Mouse (Mus musculus) forebrain, embryonic 14.5 days (tissue): ENCODE measurements at regions not wholly inside any gene's neighbourhood (a gene's known extent, or its start where the extent isn't known, plus 50 kb on each side); places are given as distances from the start of the nearest gene placed in this dataset.
A peak's percentile ranks its signal among the peaks of the same experiment; 100 is the strongest.

Experiments used
- ATAC-seq: fragments of 200-750 bp; cut with Nextera tagmentation; 2 replicates; pipeline ENCODE4 v1.8.0; 2017; ENCODE audit warnings: mild to moderate bottlenecking, moderate library complexity
- DNase-seq: peaks from one replicate; pipeline ENCODE4 v3.0.0-alpha.2; 2015; ENCODE audit warnings: low spot score
- H3K27ac ChIP-seq: fragments of 300-500 bp; sonication (generic); 2 replicates; pipeline ENCODE4 v1.5.1; 2014; ENCODE audit warnings: low read depth, mild to moderate bottlenecking, control low read depth, low read length, moderate library complexity
- H3K27me3 ChIP-seq: fragments of 300-500 bp; sonication (generic); replicated peaks from 2 replicates; pipeline ENCODE4 v1.6.1; 2014; ENCODE audit warnings: low read length, control low read depth, mixed read lengths; ENCODE audit not compliant: control insufficient read depth, insufficient read depth
- H3K36me3 ChIP-seq: fragments of 300-500 bp; sonication (generic); 2 replicates; pipeline ENCODE4 v1.6.1; 2014; ENCODE audit warnings: low read length, control low read depth; ENCODE audit not compliant: control insufficient read depth, insufficient read depth
- H3K4me1 ChIP-seq: fragments of 300-500 bp; sonication (generic); 2 replicates; pipeline ENCODE4 v1.6.1; 2014; ENCODE audit warnings: antibody characterized with exemption, low read length, control low read depth; ENCODE audit not compliant: control insufficient read depth, insufficient read depth
- H3K4me2 ChIP-seq: fragments of 300-500 bp; sonication (generic); 2 replicates; pipeline ENCODE4 v1.6.1; 2014; ENCODE audit warnings: mild to moderate bottlenecking, control low read depth, low read length
- H3K4me3 ChIP-seq: fragments of 300-500 bp; sonication (generic); 2 replicates; pipeline ENCODE4 v1.5.1; 2014; ENCODE audit warnings: low read depth, low read length, control low read depth
- H3K9ac ChIP-seq: fragments of 300-500 bp; sonication (generic); 2 replicates; pipeline ENCODE4 v1.6.1; 2014; ENCODE audit warnings: mild to moderate bottlenecking, low read length, control low read depth, moderate library complexity
- H3K9me3 ChIP-seq: fragments of 300-500 bp; sonication (generic); replicated peaks from 2 replicates; pipeline ENCODE4 v1.6.1; 2016; ENCODE audit warnings: low read length, control low read depth, mixed read lengths; ENCODE audit not compliant: control insufficient read depth
- WGBS: fragments of 180-500 bp; shearing (Covaris S2); extraction: QIAGEN DNeasy Blood & Tissue Kit; methylation state at CpG from one replicate; pipeline ENCODE4 v1.1.7; 2014; 5-methylcytosine and 5-hydroxymethylcytosine counted together

DNA sequence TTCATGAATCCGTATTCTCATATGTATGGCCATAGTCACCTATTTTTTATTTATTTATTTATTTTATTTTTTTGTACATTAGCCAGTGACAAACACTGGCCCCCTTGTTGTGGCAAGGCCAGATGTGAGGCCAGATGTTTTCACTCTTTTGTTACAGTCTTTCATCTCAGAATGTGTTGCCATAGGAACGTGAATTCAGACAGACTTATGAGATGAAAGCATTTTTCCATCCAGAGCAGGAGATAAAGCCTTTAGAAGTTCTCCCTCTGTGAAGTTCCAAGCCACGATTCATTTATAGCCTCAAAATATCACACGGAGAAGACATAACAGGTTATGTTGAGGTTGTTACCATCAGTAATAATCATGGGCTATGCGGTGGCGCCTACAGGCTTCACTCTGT is 220.9 kb downstream of the Arpp21 start:
- Histone ChIP-seq H3K9me3 (no peaks in the 10 kb centered on the region), H3K27ac (no peak overlapping the region), H3K27me3 (no peaks in the 10 kb centered on the region), H3K4me1 (no peaks in the 10 kb centered on the region), H3K4me3 (no peak overlapping the region), H3K4me2 (no peak overlapping the region), H3K36me3 (no peaks in the 10 kb centered on the region), H3K9ac (no peak overlapping the region)
- ATAC-seq (no peak), DNase-seq (peak; percentile 20)
- WGBS: 83% methylated on average over 6 of the region's 6 CpGs

DNA sequence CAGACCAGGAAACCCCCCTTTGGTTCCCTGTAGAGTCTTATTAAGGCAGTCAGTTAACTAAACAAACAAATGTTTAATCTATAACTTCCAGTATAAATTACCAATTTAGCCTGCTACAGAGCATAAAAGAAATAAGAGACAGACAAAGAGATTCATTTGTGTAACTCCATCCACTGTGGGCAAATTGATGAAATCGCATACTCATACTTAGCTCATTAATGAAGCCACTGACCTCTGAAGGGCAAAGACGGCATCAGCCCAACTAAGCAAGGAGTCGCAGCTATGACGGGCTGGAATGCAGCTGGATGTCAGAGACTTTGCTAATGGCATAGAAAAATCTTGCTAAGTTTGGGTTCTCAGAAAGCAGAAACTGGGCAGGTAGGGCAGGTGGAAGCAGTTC is 241.3 kb downstream of the Arpp21 start:
- H3K27ac ChIP-seq: no peak overlapping the region
- H3K4me3 ChIP-seq: no peak overlapping the region
- WGBS: 39% methylated on average over 4 of the region's 4 CpGs
- H3K9me3 ChIP-seq: no peaks in the 10 kb centered on the region
- no peaks in the 10 kb centered on the region for H3K27me3 ChIP-seq
- DNase-seq: no peak
- H3K36me3 ChIP-seq: no peaks in the 10 kb centered on the region
- no peak for ATAC-seq
- H3K9ac ChIP-seq: no peak overlapping the region
- H3K4me2 ChIP-seq: no peak overlapping the region
- H3K4me1 ChIP-seq: no peaks in the 10 kb centered on the region

DNA sequence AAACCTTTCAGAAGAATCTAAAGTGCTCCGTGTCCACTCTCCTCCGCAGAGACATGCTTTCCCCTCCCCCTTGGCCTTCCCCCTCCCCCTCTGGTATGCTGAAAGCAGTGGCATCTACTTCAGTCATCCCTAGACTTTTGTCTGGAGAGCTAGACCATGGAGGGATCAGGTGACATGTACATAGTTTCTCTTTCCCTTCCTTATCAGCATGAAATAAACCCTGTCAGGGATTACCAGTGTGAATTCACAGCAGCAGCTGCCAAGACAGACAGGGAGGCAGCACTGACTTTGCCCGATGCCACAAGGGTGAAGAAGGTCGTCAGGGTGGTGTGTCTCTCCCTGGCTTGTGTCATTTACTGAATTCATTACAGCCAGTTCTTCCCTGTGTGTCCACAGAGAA is 241.9 kb downstream of the Arpp21 start:
- Histone ChIP-seq H3K27me3 (no peaks in the 10 kb centered on the region), H3K9me3 (no peaks in the 10 kb centered on the region), H3K4me2 (no peak overlapping the region), H3K27ac (no peak overlapping the region), H3K36me3 (no peaks in the 10 kb centered on the region), H3K4me1 (no peaks in the 10 kb centered on the region), H3K4me3 (no peak overlapping the region), H3K9ac (no peak overlapping the region)
- 53% methylated on average over 4 of the region's 4 CpGs for WGBS
- ATAC-seq (no peak), DNase-seq (no peak)

DNA sequence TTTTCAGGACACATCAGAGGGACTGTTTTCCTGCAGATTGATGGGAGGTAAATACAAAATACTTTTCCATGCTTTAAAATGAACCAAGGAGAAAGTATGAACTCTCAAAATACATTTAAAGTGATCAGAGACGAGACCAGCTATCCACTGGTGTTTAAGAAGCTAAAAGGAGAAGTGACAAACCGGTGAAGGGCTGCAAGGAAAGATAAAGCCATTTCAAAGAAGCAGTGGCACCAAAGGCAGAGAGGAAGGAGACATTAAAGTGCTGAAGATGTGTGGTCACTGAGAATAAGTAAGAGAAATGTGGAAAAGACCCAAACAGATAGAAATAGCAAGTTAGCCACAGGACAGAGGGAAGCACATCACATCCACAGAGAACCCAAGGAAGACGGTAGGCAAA is 245.7 kb downstream of the Arpp21 start:
- Histone ChIP-seq H3K4me2 (no peak overlapping the region), H3K9me3 (no peaks in the 10 kb centered on the region), H3K36me3 (no peaks in the 10 kb centered on the region), H3K27me3 (no peaks in the 10 kb centered on the region), H3K4me1 (no peaks in the 10 kb centered on the region), H3K4me3 (no peak overlapping the region), H3K9ac (no peak overlapping the region), H3K27ac (no peak overlapping the region)
- DNase-seq: no peak
- 93% methylated on average over 3 of the region's 3 CpGs for WGBS
- no peak for ATAC-seq

DNA sequence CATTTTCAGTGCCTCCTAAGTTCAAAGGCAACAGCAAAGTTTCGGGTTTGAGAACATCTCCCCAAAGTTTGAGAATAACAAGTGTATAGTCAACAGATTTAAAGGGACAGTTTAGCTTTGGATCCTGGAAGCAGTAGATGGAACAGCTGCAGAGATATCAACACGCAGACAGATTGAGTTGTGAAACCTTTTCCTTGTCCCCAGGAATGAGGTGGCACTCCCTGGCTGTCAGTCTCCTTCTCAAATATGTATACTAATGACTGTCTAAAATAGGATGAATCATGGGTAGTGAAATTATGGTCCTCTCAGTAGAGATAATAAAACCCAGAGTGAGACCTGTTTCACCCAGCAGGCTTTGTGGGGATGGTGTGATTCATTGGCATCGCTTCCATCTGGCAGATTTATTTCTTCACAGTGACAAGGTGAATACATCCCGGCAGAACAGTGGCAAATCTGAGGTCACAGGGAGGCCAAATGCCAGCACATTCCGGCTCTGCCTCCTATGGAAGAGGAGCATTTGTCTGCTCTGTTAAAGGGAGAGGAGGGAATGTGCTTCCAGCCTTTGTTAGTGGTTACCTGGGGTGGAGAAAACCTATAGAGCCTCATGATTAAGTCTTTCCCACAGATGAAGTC is 272.2 kb downstream of the Arpp21 start:
- H3K36me3 ChIP-seq: no peaks in the 10 kb centered on the region
- no peaks in the 10 kb centered on the region for H3K4me1 ChIP-seq
- H3K4me3 ChIP-seq: no peak overlapping the region
- 63% methylated on average over 5 of the region's 5 CpGs for WGBS
- ATAC-seq (no peak), DNase-seq (no peak)
- H3K27ac ChIP-seq: no peak overlapping the region
- H3K4me2 ChIP-seq: no peak overlapping the region
- no peaks in the 10 kb centered on the region for H3K9me3 ChIP-seq
- H3K9ac ChIP-seq: no peak overlapping the region
- H3K27me3 ChIP-seq: no peaks in the 10 kb centered on the region

DNA sequence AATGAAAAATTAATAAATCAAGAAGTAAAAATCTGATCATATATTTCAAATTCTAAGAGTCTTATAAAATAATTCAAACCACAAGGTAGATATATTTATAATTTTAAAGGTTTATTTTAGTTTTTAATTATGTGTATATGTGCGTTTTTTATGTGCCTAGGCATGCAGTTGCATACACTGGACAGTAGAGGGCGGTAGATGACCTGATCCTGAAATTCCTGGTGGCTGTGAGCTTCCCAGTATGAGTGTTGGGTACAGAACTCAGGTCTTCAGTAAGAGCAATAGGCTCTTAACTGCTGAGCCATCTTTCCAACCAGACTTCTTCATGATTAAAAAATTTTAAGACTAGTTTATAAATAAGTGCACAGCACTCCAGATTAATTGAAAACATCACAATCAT is 267.7 kb upstream of the Stac start:
- Histone ChIP-seq H3K9me3 (no peaks in the 10 kb centered on the region), H3K4me3 (no peak overlapping the region), H3K27ac (no peak overlapping the region), H3K36me3 (no peaks in the 10 kb centered on the region), H3K4me1 (no peaks in the 10 kb centered on the region), H3K27me3 (no peaks in the 10 kb centered on the region), H3K4me2 (no peak overlapping the region), H3K9ac (no peak overlapping the region)
- DNase-seq (peak; percentile 24), ATAC-seq (no peak)
- 50% methylated on average over 2 of the region's 2 CpGs for WGBS

DNA sequence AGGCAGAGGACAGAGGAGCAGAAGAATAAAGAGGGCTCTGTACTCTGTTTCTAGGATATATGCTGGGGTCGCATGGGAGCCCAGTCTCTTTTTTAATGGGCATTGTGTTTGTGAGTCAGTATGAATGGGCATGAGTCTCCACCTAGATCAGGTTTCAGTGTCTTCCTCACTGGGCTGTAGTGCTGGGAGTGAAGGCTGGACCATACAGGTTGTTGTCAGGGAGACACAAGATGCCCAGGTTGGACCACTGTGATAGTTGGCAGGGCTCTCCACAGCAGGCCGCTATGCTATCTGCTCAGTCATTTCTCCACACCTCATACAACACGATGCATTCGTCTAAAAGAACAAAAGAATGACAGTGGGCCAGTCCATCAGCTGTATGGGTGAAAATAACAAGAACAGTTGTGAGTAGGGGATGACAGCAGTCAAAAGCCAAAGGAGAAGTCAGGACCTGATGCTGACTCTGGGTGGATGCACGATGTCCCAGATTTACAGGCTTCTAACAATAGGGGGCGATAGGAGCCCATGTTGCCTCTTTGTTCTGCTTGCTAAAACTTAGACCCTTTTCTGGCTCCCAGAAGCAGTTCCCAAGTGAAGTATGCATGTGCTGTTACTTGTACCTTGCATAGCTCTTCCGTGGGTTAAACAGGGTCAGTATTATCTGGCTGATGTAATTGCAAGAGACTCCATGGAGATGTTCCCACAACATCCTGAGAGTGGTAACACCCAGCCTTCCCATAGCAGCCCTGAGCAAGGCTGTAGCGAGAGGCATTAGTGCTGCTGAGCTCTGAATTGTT is 249.3 kb upstream of the Stac start:
- ATAC-seq (no peak), DNase-seq (peak; percentile 74)
- Histone ChIP-seq H3K27ac (no peak overlapping the region), H3K4me3 (no peak overlapping the region), H3K36me3 (no peaks in the 10 kb centered on the region), H3K9ac (no peak overlapping the region), H3K4me1 (no peaks in the 10 kb centered on the region), H3K27me3 (no peaks in the 10 kb centered on the region), H3K4me2 (no peak overlapping the region), H3K9me3 (no peaks in the 10 kb centered on the region)
- 46% methylated on average over 8 of the region's 8 CpGs for WGBS

DNA sequence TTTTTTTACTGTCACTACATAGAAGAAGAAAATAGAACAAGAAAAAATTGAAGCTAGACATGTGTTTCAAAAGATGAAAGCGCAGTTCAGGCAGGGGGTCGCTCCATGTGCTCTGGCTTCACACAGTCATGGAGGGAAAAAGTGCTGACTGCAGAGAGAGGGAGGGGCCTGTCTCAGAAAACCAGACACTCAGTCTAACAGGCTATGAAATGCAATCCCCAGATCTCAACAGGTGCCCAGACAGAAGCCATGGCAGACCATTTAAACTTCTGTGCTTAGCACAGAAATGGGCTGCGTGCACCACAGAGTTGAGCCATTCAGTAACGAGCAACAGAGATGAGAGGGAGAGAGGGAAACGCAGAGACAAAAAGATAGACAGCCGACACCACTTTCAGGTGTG is 242.3 kb upstream of the Stac start:
- Histone ChIP-seq H3K4me2 (no peak overlapping the region), H3K9me3 (no peaks in the 10 kb centered on the region), H3K4me3 (no peak overlapping the region), H3K27me3 (no peaks in the 10 kb centered on the region), H3K4me1 (no peaks in the 10 kb centered on the region), H3K27ac (no peak overlapping the region), H3K9ac (no peak overlapping the region), H3K36me3 (no peaks in the 10 kb centered on the region)
- DNase-seq (no peak), ATAC-seq (no peak)
- 74% methylated on average over 6 of the region's 6 CpGs for WGBS

DNA sequence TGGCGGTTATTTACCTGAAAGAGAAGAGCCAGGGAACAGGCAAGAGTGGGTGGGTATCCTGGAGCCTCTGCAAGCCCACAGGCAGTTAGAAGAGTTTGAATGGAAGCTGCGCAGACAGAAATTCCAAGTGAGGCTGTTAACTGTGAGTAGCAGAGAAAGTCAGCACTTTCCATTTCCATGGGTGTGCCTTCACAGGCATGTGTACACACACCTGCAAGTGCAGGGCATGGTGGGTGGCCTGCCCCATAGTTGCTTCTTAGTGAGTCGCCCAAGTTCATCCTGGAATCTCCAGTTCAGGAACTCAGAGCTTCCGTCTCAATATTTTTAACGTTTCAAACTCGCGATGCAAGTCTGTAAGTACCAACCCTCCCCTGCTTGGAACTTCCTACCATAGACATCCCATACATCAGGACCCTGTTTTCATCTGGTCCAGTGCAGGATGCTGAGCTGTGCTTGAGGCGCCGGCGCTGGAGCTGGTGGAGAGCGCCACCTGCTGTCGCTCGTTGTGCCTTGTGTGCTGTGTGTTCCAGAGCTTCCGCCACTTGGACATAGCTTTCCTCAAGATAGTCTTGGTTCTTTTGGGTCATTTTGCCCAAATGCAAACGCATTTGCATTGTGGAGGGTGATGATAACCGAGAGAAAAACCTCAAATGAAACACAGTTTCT is 228.3 kb upstream of the Stac start:
- DNase-seq: peak; percentile 87
- H3K36me3 ChIP-seq: no peaks in the 10 kb centered on the region
- ATAC-seq: peak; percentile 91
- H3K4me1 ChIP-seq: no peaks in the 10 kb centered on the region
- no peaks in the 10 kb centered on the region for H3K9me3 ChIP-seq
- H3K9ac ChIP-seq: no peak overlapping the region
- no peak overlapping the region for H3K27ac ChIP-seq
- H3K4me3 ChIP-seq: no peak overlapping the region
- no peaks in the 10 kb centered on the region for H3K27me3 ChIP-seq
- WGBS: 20% methylated on average over 16 of the region's 16 CpGs
- no peak overlapping the region for H3K4me2 ChIP-seq
